Mouse (Mus musculus): ENCODE measurements around the gene Susd2. TPM values are rescaled to one million over a fixed set of nuclear protein-coding genes. Genes with fewer than 3 reads are reported as not detected.
A peak's percentile ranks its signal among the peaks of the same experiment; 100 is the strongest.

Susd2 gene
- polyA plus RNA-seq, 1 experiment: 21.5 TPM

DNA sequence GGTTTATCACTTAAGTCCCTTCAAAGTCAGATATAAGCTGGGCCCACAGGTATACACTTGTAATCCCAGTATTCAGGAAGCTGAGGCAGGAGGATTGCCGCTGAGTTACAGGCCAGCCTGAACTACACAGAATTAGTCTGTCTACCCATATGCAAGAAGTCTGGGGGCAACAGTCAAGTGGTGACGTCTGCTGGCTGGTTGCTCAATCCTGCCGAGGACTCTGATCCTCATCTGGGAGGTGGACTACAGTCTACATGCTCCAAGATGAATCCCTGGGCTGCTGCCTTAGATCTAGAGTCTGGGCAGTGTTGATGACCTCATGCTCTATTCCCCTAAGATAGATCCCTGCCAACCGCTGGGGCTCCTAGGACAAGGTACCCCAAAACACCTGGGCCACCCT is 10.2 kb upstream of the Susd2 start:
- DNase-seq (ENCODE audit: low read depth): no peak

DNA sequence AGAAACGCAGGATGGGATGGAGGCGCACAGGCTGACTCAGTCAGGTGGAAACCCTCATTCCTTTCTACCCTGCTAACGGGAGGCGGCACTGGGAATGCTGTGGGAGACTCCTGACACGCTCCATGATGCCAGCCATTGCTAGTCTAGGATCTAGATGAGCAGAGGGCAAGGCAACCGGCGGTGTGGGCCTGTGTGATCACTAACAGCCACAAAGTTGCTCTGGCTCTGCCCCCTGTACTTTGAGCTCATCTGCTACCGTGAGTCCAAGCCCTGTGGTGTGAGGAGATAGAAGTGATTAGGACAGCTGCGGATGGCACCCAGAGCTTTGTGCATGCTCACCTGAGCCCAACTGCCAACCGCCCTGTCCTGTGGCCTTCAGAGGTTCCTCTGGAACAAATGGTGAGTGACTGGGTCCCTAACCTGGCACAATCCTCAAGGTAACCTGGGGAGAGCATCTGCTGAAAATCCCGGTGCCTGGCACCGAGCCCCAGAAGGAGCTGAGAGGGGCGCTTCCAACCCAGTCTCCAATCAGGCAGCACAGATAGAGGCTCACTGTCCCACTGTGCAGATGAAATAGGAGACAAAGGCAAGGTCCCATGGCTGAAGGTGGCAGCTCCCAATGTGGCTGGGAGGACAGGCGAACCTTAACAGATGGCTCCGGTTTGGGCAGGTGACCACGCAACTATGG is 7.7 kb upstream of the Susd2 start:
- DNase-seq (ENCODE audit: low read depth): no peak

DNA sequence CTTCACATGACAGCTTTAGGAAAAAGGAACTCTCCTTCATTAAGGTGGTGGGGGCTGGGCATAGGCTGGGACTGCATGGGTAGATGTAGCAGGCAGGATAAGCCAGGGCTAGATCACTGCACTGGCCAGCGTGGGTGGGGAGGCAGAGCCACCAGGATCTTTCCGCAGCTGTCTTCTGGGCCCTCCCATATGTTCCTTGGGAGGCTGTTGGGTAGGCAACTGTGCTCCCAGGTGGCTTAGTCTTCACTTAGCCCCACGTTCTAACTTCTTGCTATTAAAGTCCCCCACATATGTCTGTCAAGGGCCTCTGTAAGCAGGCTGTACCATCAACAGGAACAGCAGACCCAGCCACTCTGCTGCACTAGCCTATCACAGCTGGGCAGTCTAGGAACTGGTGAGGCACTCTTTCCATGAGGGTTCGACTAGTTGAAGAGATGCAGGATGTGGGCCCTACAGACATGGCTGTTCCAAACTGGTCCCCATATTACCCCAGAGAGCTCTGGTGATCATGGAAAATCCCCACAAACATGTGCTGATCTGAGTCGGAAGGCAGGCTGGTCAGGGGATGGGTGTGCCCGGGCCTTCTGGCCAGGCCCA is 6.6 kb upstream of the Susd2 start:
- DNase-seq (ENCODE audit: low read depth): no peak

DNA sequence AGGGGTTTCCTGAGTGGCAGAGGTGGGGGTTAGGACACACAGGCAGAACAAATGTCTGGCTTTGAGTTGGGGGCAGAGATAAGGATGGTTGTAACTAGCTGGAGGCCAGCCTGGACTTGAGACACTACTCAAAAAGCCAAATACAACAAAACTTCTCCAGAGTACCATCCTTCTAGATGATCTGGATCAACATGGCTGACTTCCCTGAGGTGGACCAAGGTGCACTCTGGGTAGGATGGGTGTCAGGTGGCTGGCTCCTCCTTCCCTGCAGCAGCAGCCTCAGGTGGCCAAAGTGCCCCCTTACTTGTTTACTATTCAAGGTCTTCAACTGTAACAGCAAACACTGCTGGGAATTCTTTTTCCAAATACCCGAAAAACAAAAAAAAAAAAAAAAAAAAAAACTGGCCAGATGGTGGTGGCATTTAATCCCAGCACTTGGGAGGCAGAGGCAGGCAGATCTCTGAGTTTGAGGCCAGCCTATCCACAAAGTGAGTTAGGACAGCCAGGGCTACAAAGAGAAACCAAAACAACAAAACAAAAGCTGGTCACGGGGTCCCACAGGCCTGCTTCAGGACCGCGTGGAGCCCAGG is 5.7 kb upstream of the Susd2 start:
- DNase-seq (ENCODE audit: low read depth): no peak

DNA sequence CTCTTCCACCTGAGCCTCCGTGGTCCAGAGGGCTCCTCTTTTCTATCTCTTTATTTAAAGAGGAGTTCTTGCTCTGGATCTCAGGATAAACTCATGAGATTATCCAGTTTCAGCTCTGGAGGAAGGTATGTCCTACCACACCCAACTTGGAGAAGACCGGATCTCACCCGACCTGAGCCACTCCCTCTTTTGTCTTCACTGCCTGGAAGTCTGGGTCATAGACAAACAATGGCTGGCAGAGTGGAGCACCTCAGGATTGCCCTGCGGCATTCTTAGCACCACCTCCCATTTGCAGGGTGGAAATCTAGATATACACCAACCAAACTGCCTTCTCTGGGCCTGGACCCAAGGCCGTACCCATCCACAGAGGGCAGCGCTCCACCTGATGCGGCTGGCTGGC is 5.2 kb upstream of the Susd2 start:
- DNase-seq (ENCODE audit: low read depth): no peak

GRCm38 (mm10) chr10:75648091-75648490 is 4.3 kb upstream of the Susd2 start:
- no peak for DNase-seq (ENCODE audit: low read depth)

DNA sequence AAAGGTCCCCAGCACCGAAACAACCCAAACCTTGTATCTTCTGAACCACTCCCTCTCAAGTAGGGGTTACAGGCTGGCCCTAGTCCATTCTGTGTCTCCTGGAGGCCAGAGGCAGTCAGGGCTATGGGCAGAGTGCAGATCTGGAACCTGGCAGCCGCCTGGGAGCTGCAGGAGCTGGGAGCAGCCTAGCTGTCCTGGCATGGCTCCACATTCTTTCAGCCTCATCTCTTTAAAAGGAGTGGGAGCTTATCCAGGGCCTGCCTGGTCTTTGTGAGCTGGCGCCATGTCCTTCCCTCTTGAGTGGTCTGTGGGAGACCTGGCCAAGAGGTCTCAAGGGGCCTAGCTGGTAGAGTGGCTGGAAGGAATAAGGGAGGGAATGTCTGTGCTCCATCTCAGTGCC is 3.6 kb upstream of the Susd2 start:
- DNase-seq (ENCODE audit: low read depth): no peak

DNA sequence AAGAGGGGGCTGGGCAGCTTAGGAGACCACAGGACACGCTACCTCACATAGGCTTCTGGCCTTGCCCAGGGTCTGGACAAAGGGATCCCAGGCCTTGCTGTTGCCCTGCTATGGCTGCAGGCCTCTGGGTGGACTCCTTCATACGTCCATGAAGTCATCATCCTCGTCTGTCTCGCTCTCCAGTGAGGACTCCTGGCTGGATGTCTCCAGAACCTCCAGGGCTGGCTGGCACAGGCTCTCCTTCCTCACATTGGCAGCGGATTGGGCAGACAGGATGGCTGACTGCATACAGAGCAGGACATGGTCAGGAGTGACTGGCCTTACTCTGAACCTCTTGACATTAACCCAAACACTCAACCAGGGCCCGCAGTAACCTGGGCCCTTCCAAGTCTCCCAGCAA is 2.6 kb upstream of the Susd2 start:
- no peak for DNase-seq (ENCODE audit: low read depth)

- DNase-seq (ENCODE audit: low read depth): no peak
Observed at GRCm38 (mm10) chr10:75645616-75646015, 1.8 kb upstream of the Susd2 start.

DNA sequence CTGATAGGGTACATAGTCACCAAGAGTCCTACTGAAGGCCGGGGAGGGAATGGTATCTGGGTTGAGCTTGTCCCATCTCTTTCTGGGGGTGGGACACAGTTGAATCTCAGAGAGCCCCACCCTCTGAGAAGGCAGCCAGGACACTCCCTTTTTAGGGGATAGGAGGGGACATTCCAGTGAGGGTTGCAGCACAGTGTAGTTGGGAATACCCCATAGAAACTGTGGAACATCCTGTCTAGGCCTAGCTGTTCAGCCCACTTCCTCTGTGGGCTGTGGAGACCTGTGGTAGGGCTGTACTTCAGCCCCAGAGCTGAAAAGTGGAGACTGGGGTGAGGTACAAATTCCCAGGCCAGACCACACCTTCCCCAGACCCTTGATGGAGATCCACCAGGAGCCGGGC is 917 bp downstream of the Susd2 start:
- no peak for DNase-seq (ENCODE audit: low read depth)

DNA sequence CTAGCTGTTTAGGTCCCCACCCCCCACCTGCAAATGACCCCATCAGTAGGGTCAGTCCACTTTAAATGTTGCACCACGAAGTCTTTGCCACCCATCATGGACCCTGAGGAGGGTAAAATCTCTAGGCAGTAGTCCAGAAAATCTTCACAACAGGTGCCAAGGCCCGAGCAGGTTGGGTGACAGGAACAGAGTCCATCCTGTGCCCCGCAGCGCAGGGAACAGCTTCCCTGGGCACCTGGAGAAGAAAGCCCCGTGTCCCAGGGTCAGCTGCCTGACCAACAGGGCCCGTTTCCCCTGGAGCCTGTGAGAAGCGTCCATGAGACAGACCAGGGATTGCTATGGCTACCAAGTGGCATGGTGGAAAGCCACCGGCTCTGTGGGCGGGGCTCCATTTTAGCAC is 1.4 kb downstream of the Susd2 start:
- no peak for DNase-seq (ENCODE audit: low read depth)

GRCm38 (mm10) chr10:75641721-75642222 is 2.0 kb downstream of the Susd2 start:
- no peak for DNase-seq (ENCODE audit: low read depth)

GRCm38 (mm10) chr10:75637711-75638110 is 6.1 kb downstream of the Susd2 start:
- DNase-seq (ENCODE audit: low read depth): no peak

DNA sequence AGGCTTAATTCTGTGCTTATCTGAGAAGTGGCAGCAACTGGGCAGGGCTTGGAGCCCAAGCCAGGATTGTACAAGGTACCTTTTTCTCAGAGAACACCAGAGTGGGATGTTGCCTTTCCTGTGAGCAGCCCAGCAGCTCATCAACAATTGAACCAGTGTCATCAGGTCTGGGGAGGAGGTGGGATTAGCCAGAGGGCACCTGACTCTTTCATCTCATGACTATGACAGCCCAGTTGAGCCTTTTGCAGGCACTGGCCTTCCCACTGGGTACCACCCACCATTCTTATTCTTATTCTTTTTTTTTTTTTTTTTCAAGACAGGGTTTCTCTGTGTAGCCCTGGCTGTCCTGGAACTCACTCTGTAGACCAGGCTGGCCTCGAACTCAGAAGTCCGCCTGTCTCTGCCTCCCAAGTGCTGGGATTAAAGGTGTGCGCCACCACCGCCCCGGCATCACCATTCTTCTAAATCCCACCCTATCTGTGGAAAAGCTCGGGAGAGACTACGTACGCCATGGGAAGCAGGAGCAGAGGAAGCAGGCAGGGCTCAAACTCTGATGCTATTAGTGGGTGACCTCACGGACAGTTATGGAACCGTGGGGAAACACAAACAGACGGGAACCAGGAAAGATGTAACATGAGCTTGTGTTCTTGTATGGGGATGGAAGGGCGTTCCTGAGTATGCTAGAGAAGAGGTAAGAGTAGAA is 7.6 kb downstream of the Susd2 start:
- no peak for DNase-seq (ENCODE audit: low read depth)

- DNase-seq (ENCODE audit: low read depth): peak; percentile 19
Observed at GRCm38 (mm10) chr10:75635693-75636055, 8.1 kb downstream of the Susd2 start.

GRCm38 (mm10) chr10:75635019-75635692 is 8.7 kb downstream of the Susd2 start:
- DNase-seq (ENCODE audit: low read depth): no peak

DNA sequence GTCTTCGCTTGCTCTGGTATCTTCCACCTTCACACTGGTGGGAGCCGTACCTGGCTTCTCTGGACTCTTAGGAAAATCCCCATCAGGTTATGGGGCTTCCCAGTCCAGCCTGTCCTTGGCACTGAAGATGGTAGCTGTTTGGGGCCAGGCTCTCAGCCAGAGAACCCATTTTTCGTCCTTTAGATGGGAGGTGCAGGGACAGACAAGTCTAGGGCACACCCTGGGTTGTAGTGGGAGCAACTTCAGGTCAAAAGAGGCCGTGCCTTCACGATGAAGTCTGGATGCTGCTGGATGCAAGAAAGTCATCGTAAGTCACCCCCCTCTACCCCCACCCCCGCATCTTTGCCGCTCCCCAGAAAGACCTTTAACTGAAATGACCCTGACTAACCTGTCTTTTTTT is 9.2 kb downstream of the Susd2 start:
- no peak for DNase-seq (ENCODE audit: low read depth)

DNA sequence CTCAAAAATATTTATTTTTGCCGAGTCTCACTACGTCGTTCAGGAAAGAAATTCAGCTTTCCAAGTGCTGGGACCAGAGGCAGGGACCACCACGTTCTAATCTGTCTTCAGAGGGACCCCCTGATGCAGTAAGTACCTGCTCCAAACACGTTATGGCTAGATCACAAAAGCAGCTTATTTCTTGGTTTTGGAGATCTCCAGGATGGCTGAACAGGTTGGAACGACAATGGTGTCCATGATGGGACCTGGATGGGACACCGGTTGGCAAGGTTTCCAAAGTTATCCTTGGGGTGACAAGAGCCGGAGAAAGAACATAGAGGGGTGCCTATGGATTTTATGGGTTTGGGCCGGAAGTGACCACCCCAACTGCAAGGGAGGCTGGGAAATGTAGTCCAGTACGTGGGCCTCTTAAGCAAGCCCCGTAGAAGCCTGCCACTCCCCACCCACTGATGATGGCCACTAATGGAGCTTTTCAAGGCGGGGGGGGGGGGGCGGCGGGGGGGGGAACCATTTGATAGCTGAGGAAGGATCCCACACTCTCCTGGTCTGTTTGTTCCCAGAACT is 10.2 kb downstream of the Susd2 start:
- DNase-seq (ENCODE audit: low read depth): no peak

- DNase-seq (ENCODE audit: low read depth): no peak
Observed at GRCm38 (mm10) chr10:75633048-75633447, 10.8 kb downstream of the Susd2 start.

- no peak for DNase-seq (ENCODE audit: low read depth)
Observed at GRCm38 (mm10) chr10:75632633-75633032, 11.2 kb downstream of the Susd2 start.

GRCm38 (mm10) chr10:75627490-75627889 is 16.3 kb downstream of the Susd2 start:
- no peak for DNase-seq (ENCODE audit: low read depth)

DNA sequence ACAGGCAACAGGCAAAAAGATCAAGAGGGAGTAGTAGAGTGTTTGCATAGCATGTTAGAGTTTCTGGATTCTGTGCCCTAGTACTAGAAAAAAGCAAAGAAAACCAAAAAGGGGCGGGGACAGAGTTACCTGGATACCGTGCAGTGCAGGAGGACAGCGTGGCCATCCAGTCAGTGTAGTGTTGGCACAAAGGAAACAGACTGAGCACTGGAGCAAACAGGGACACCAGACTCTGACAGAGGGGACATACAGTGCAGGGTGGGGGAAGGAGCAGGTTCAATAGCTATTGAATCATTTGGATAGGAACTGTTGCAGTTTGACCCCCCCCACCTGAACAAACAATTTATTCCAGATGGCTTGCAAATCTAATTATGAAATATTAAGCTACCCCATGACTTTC is 16.8 kb downstream of the Susd2 start:
- DNase-seq (ENCODE audit: low read depth): no peak
